Mouse (Mus musculus): ENCODE measurements around the gene Hlcs.

The Hlcs gene

DNA sequence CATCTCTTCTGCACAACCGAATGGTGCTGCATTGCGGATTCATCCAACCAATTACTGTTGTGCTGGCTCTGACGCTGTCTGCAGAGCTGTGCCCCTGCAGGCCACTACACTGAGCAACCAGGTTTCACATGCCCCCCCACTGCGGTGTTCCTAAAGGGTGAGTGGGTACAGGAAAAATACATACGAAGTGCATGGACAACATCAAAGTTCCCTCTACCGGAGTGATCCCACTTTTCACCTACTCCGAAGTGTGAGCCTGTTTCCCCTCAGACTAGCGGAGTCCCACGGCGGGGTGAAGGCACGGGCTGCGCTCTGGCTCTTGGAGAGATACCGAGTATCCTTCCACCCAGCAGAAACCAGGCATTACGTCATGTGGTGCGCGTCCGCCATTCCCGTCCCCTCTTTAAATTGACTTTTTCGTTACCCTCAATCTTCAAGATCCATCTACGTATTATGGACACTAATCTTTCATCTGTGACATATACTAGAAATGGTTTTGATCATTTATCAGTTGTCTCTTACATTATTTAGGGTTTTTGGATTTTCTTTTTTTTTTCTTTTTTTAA is 625 bp downstream of the Hlcs start:
- DNase-seq (ENCODE audit: low read depth, low spot score) = peak; percentile 88
- Histone ChIP-seq H3K36me3 (ENCODE audit: control insufficient read depth, insufficient read depth, low read length, poor library complexity, severe bottlenecking) (no peaks in the 10 kb centered on the region), H3K27me3 (ENCODE audit: control insufficient read depth, insufficient read depth, low read length, poor library complexity, severe bottlenecking) (no peaks in the 10 kb centered on the region)

DNA sequence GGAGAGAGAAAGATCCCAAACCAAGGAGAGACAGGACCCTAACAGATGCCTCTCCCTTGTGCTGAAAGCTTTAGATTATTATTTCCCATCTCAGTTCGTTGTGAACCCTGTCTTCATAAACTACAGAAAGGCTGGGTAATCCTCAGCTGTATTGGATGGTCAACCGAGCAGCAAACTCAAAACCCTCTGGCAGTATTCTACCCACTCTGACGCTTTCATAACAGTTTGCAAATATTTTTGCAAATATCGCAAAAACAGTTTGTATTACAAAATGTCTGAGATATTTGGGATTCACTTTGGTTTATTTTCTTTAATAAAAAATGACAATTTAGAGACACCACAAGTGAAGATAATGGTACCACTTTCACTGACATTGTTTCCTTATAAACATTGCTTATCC is 1.4 kb downstream of the Hlcs start:
- H3K27me3 ChIP-seq (ENCODE audit: control insufficient read depth, insufficient read depth, low read length, poor library complexity, severe bottlenecking) = no peaks in the 10 kb centered on the region

DNA sequence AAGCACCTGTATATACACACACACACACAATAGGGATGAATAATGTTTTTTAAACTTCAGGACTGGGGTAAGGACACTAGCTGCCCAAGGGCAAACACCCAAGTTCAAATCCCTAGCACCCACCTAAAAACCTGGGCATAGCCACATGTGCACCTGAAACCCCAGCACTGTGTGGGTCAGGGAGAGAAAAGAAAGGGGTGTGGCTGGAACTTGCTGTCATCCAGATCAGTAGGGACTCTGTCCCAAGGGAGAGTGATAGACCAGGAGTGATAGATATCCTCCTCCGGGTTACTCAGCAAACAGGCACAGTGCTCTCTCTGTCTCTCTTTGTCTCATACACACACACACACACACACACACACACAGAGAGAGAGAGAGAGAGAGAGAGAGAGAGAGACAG is 2.0 kb downstream of the Hlcs start:
- no peaks in the 10 kb centered on the region for H3K27me3 ChIP-seq (ENCODE audit: control insufficient read depth, insufficient read depth, low read length, poor library complexity, severe bottlenecking)
- no peak for DNase-seq (ENCODE audit: low read depth, low spot score)
- H3K36me3 ChIP-seq (ENCODE audit: control insufficient read depth, insufficient read depth, low read length, poor library complexity, severe bottlenecking) = no peaks in the 10 kb centered on the region

More for the DNA sequence above, 1.4 kb downstream of the Hlcs start:
- no peak for DNase-seq (ENCODE audit: low read depth, low spot score)
- H3K36me3 ChIP-seq (ENCODE audit: control insufficient read depth, insufficient read depth, low read length, poor library complexity, severe bottlenecking) = no peaks in the 10 kb centered on the region

DNA sequence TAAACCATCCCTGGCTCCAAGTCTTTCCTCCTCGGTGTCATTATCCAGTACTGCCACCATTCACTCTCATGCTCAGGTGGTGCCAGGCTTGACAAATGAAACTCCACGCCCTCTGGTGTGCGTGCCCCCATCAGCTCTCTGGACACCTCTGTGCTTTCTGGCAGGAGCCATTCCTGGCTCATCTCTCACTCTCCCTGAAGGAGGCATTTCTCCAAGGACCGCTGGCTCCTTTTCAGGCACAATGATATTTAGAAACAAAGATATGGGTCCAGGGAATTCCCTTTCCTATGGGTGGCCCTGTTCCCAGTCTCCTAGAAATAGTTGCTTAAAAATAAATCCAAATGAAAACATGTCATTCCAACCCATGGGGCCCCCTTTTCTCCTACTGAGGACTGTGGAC is 4.3 kb downstream of the Hlcs start:
- no peaks in the 10 kb centered on the region for H3K36me3 ChIP-seq (ENCODE audit: control insufficient read depth, insufficient read depth, low read length, poor library complexity, severe bottlenecking)
- no peaks in the 10 kb centered on the region for H3K27me3 ChIP-seq (ENCODE audit: control insufficient read depth, insufficient read depth, low read length, poor library complexity, severe bottlenecking)
- DNase-seq (ENCODE audit: low read depth, low spot score) = no peak

DNA sequence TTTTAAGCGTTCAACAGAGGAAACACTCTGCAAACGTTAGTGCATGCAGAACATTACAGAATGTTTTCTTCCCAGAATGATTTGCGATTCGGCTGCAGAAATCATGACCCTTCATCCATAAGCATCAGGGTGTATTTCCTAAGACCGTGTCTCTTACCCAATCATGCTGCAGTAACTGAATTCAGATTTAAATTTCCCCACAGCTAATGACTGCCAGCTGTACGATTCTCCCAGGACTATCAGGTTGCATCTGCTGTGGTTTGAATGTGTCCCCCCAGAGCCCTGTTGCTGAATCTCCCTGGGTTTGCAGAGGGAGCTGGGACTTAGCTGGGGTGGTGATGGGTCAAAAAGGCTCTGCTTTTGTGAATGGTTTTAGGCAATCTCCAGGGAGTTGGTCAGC is 5.4 kb downstream of the Hlcs start:
- peaks cover 2% of the 10 kb centered on the region; the same call in 1 of the 2 replicates for H3K27me3 ChIP-seq (ENCODE audit: control insufficient read depth, insufficient read depth, low read length, poor library complexity, severe bottlenecking)
- no peaks in the 10 kb centered on the region for H3K36me3 ChIP-seq (ENCODE audit: control insufficient read depth, insufficient read depth, low read length, poor library complexity, severe bottlenecking)
- DNase-seq (ENCODE audit: low read depth, low spot score) = no peak

GRCm38 (mm10) chr16:94307526-94307925 is 5.8 kb downstream of the Hlcs start:
- peaks cover 5% of the 10 kb centered on the region; the same call in 1 of the 2 replicates for H3K27me3 ChIP-seq (ENCODE audit: control insufficient read depth, insufficient read depth, low read length, poor library complexity, severe bottlenecking)
- no peaks in the 10 kb centered on the region for H3K36me3 ChIP-seq (ENCODE audit: control insufficient read depth, insufficient read depth, low read length, poor library complexity, severe bottlenecking)
- no peak for DNase-seq (ENCODE audit: low read depth, low spot score)

GRCm38 (mm10) chr16:94303203-94303535 is 10.2 kb downstream of the Hlcs start:
- H3K36me3 ChIP-seq (ENCODE audit: control insufficient read depth, insufficient read depth, low read length, poor library complexity, severe bottlenecking) = no peaks in the 10 kb centered on the region
- no peak for DNase-seq (ENCODE audit: low read depth, low spot score)
- peaks cover 5% of the 10 kb centered on the region; the same call in 1 of the 2 replicates for H3K27me3 ChIP-seq (ENCODE audit: control insufficient read depth, insufficient read depth, low read length, poor library complexity, severe bottlenecking)

GRCm38 (mm10) chr16:94302274-94303202 is 10.8 kb downstream of the Hlcs start:
- peak; percentile 39 for DNase-seq (ENCODE audit: low read depth, low spot score)
- Histone ChIP-seq H3K36me3 (ENCODE audit: control insufficient read depth, insufficient read depth, low read length, poor library complexity, severe bottlenecking) (no peaks in the 10 kb centered on the region), H3K27me3 (ENCODE audit: control insufficient read depth, insufficient read depth, low read length, poor library complexity, severe bottlenecking) (peaks cover 5% of the 10 kb centered on the region; the same call in 1 of the 2 replicates)

- peaks cover 5% of the 10 kb centered on the region; the same call in 1 of the 2 replicates for H3K27me3 ChIP-seq (ENCODE audit: control insufficient read depth, insufficient read depth, low read length, poor library complexity, severe bottlenecking)
- no peaks in the 10 kb centered on the region for H3K36me3 ChIP-seq (ENCODE audit: control insufficient read depth, insufficient read depth, low read length, poor library complexity, severe bottlenecking)
- no peak for DNase-seq (ENCODE audit: low read depth, low spot score)
Observed at GRCm38 (mm10) chr16:94301696-94302095, 11.7 kb downstream of the Hlcs start.

DNA sequence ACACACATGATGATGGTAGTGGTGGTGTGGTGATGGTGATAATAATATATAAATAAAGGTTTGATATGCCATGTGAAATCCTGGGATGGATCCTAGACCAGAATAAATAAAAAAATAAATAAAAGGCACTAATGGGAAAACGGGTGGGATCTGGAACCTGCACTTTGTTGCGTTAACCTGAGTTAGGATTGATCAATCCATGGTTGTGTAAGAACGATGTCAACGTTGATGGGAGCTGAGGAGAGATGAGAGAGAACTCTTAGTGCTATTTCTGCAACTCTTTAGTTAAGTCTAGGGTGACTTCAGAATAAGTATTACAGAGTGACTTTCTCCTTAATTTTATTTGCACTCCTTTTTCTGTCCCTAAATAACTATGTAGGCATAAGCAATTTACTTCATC is 12.2 kb downstream of the Hlcs start:
- DNase-seq (ENCODE audit: low read depth, low spot score) = no peak
- H3K27me3 ChIP-seq (ENCODE audit: control insufficient read depth, insufficient read depth, low read length, poor library complexity, severe bottlenecking) = peaks cover 5% of the 10 kb centered on the region; the same call in 1 of the 2 replicates
- no peaks in the 10 kb centered on the region for H3K36me3 ChIP-seq (ENCODE audit: control insufficient read depth, insufficient read depth, low read length, poor library complexity, severe bottlenecking)

DNA sequence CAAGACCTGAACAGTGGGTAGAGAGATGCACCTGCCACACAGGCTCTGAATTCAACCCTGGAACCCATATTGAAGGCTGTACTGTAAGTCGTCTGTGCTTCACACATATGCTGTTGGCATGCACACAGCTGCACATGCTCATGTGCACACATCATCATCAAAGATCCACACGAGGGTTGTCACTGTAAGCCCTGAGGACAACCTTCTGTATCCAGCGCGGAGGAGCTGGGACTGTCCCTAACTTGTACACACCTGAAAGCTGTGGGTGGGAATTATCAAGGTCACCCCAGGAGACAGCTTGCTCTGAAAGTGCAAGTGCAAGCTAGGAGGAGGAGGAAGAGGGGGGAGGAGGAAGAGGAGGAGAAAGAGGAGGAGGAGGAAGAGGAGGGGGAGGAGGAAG is 14.2 kb downstream of the Hlcs start:
- DNase-seq (ENCODE audit: low read depth, low spot score) = no peak
- Histone ChIP-seq H3K27me3 (ENCODE audit: control insufficient read depth, insufficient read depth, low read length, poor library complexity, severe bottlenecking) (peaks cover 5% of the 10 kb centered on the region; the same call in 1 of the 2 replicates), H3K36me3 (ENCODE audit: control insufficient read depth, insufficient read depth, low read length, poor library complexity, severe bottlenecking) (no peaks in the 10 kb centered on the region)

DNA sequence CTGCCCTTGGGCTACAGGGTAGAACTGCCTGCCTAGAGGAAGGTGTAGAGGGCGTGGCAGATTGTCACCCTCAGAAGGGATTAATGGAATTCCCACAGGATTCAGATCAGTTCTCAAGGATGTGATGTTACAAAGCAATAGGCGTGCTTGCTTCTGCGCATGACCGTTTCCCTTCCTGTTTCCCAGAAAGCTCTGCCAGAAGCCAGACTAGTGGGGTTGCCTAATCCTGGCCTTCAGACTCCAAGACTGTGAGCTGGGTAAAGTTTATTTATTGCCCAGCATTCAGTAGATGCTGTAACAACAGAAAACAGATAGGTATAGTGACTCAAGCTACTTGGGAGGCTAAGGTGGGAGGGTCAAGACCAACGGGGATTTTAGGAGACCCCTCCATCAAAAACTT is 15.3 kb downstream of the Hlcs start:
- H3K36me3 ChIP-seq (ENCODE audit: control insufficient read depth, insufficient read depth, low read length, poor library complexity, severe bottlenecking) = no peaks in the 10 kb centered on the region

DNA sequence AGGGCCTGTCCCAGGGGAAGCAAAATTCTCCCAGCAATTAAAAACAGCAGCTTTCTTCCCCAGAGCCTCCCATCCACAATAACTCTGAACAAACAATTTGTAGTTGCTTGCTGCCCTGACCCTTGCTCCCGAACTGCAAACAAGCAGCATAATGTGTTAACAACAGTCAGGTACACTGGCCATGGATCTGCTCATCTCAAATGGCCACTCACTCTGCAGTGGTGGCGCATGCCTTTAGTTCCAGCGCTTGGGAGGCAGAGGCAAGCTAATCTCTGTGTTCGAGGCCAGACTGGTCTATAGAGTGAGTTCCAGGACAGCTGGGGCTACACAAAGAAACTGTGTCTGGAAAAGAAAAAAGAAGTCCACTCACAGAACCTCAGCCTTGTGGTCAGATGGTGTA is 22.2 kb downstream of the Hlcs start:
- Histone ChIP-seq H3K36me3 (ENCODE audit: control insufficient read depth, insufficient read depth, low read length, poor library complexity, severe bottlenecking) (no peaks in the 10 kb centered on the region), H3K27me3 (ENCODE audit: control insufficient read depth, insufficient read depth, low read length, poor library complexity, severe bottlenecking) (no peaks in the 10 kb centered on the region)
- no peak for DNase-seq (ENCODE audit: low read depth, low spot score)

More for the DNA sequence above, 15.3 kb downstream of the Hlcs start:
- DNase-seq (ENCODE audit: low read depth, low spot score) = no peak
- H3K27me3 ChIP-seq (ENCODE audit: control insufficient read depth, insufficient read depth, low read length, poor library complexity, severe bottlenecking) = peaks cover 5% of the 10 kb centered on the region; the same call in 1 of the 2 replicates

GRCm38 (mm10) chr16:94290073-94290999 is 23.0 kb downstream of the Hlcs start:
- no peaks in the 10 kb centered on the region for H3K27me3 ChIP-seq (ENCODE audit: control insufficient read depth, insufficient read depth, low read length, poor library complexity, severe bottlenecking)
- no peaks in the 10 kb centered on the region for H3K36me3 ChIP-seq (ENCODE audit: control insufficient read depth, insufficient read depth, low read length, poor library complexity, severe bottlenecking)
- peak; percentile 82 for DNase-seq (ENCODE audit: low read depth, low spot score)

Data from splenic B cell, adult 2 months (primary cell).